In the genomic region with DNA sequence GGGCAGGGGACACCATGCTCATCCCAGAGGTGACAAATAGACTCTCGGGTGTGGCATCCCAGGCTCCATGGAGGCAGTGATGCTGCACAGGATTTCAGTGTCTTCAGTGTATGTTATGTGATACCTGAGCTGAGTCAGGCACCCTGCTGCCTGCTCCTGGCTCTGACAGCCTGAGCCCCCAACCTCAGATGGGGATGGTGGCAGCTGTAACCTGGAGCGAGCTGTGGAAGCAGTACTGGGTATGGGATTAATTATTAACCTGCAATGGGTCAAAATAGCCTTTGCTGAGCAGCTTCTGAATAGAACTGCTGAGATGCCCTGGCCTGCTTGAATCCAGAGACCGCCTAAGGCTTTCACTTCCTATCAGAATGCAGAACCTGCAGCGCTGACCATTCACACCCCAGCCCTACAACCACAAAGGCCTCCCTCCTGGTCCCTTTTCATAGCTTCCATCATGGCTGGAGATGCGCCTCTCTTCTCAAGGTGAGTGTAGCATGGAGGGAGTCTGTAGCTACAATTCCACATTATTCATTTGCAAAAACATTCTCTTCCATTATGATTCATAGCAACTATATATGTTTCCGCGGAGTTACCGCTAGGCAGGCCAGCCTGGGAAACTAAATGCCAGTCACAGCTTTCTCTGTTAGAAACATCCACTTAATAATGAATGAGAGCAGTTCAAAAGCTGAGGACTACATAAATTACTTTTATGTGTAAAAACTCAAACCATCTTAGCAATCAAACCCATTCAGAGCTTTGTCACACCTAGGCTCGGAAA, we compare ENCODE assay signal across 12 mouse cellular contexts.
DNase-seq lines count a peak whose midpoint lies in the region; ATAC-seq lines count a peak whose summit lies in the region.
"Had no signal": no experiment of that assay in that cellular context is flagged by ENCODE, and none has a peak within 500 bp of the region (broad histone marks: within the 10 kb centered on the region; RNA-seq: fewer than 3 reads in every experiment).

No protein-coding gene starts in this region.

- H3K9ac ChIP-seq in hindbrain, embryonic 14.5 days: no peak overlapping the region
- H3K9ac ChIP-seq in neural tube, embryonic 13.5 days: no peak overlapping the region
- no peak overlapping the region for H3K9ac ChIP-seq in limb, embryonic 12.5 days (replicated peaks)

- peaks cover 13% of the 10 kb centered on the region for H3K4me1 ChIP-seq in hindbrain, embryonic 14.5 days (replicated peaks; ENCODE audit: control insufficient read depth, insufficient read depth, low read length)
- peaks cover 14% of the 10 kb centered on the region for H3K4me1 ChIP-seq in hindbrain, embryonic 10.5 days (replicated peaks)
- H3K4me1 ChIP-seq in neural tube, embryonic 13.5 days (replicated peaks): peaks cover 22% of the 10 kb centered on the region
- H3K4me1 ChIP-seq in limb, embryonic 12.5 days (replicated peaks): peaks cover 34% of the 10 kb centered on the region

- H3K4me3 ChIP-seq in hindbrain, embryonic 14.5 days (replicated peaks; ENCODE audit: low read length): no peak overlapping the region
- no peak overlapping the region for H3K4me3 ChIP-seq in hindbrain, embryonic 10.5 days
- H3K4me3 ChIP-seq in neural tube, embryonic 13.5 days: no peak overlapping the region
- no peak overlapping the region for H3K4me3 ChIP-seq in limb, embryonic 12.5 days (replicated peaks)
- H3K4me3 ChIP-seq: forebrain, embryonic 10.5 days had no signal

- no peak for DNase-seq in hindbrain, embryonic 14.5 days (ENCODE audit: low spot score)
- no peak for DNase-seq in hindbrain, embryonic 10.5 days (ENCODE audit: low spot score)
- DNase-seq in neural tube, embryonic 10.5 days (ENCODE audit: extremely low spot score, low spot score): no peak
- no peak for DNase-seq in spleen, postnatal 36 days (ENCODE audit: low spot score in 2 of 2)
- no peak for DNase-seq in cerebellum, postnatal 14 days
- DNase-seq: adrenal gland, postnatal 10 days; embryo, embryonic 11 days; left cerebral cortex, postnatal 4 days; lung, postnatal 36 days had no signal

- ATAC-seq in hindbrain, embryonic 14.5 days (ENCODE audit: low FRiP score): no peak
- ATAC-seq in neural tube, embryonic 13.5 days (ENCODE audit: low read depth): peak; percentile 55; the same call in 1 of the 2 replicates
- no peak; the same call in 1 of the 2 replicates for ATAC-seq in limb, embryonic 12.5 days (ENCODE audit: insufficient number of reproducible peaks, insufficient read depth, low FRiP score, low TSS enrichment, low read depth)

- no peaks in the 10 kb centered on the region for H3K9me3 ChIP-seq in hindbrain, embryonic 14.5 days (ENCODE audit: control insufficient read depth, low read length)
- H3K9me3 ChIP-seq in hindbrain, embryonic 10.5 days: no peaks in the 10 kb centered on the region
- no peaks in the 10 kb centered on the region for H3K9me3 ChIP-seq in neural tube, embryonic 13.5 days
- no peaks in the 10 kb centered on the region for H3K9me3 ChIP-seq in limb, embryonic 12.5 days
- H3K9me3 ChIP-seq: forebrain, embryonic 10.5 days had no signal

- no peak overlapping the region for H3K4me2 ChIP-seq in hindbrain, embryonic 14.5 days (replicated peaks)
- no peak overlapping the region for H3K4me2 ChIP-seq in neural tube, embryonic 13.5 days
- no peak overlapping the region for H3K4me2 ChIP-seq in limb, embryonic 12.5 days

- no peaks in the 10 kb centered on the region for H3K36me3 ChIP-seq in hindbrain, embryonic 14.5 days (replicated peaks; ENCODE audit: control insufficient read depth, insufficient read depth)
- no peaks in the 10 kb centered on the region for H3K36me3 ChIP-seq in hindbrain, embryonic 10.5 days
- H3K36me3 ChIP-seq in neural tube, embryonic 13.5 days: no peaks in the 10 kb centered on the region
- H3K36me3 ChIP-seq in limb, embryonic 12.5 days: no peaks in the 10 kb centered on the region
- H3K36me3 ChIP-seq: forebrain, embryonic 10.5 days had no signal

- H3K27me3 ChIP-seq in hindbrain, embryonic 14.5 days (ENCODE audit: control insufficient read depth, insufficient read depth, low read length): no peaks in the 10 kb centered on the region
- H3K27me3 ChIP-seq in hindbrain, embryonic 10.5 days (ENCODE audit: insufficient read depth, poor library complexity, severe bottlenecking): no peaks in the 10 kb centered on the region
- H3K27me3 ChIP-seq in neural tube, embryonic 13.5 days: no peaks in the 10 kb centered on the region
- no peaks in the 10 kb centered on the region for H3K27me3 ChIP-seq in limb, embryonic 12.5 days

- WGBS in hindbrain, embryonic 14.5 days: 57% methylated on average over 9 of the region's 9 CpGs
- 77% methylated on average over 9 of the region's 9 CpGs for WGBS in hindbrain, embryonic 10.5 days
- WGBS in neural tube, embryonic 13.5 days: 54% methylated on average over 9 of the region's 9 CpGs
- WGBS in limb, embryonic 12.5 days: 58% methylated on average over 9 of the region's 9 CpGs

- H3K27ac ChIP-seq in hindbrain, embryonic 14.5 days: peak overlapping the region; percentile 27; the same call in 1 of the 2 replicates
- H3K27ac ChIP-seq in hindbrain, embryonic 10.5 days: no peak overlapping the region
- H3K27ac ChIP-seq in neural tube, embryonic 13.5 days (replicated peaks): peak overlapping the region; percentile 56
- H3K27ac ChIP-seq in limb, embryonic 12.5 days: 0 out of 2 replicates have a peak overlapping the region, but pooled peaks have one; percentile 35
- H3K27ac ChIP-seq: forebrain, embryonic 10.5 days had no signal
